Mouse (Mus musculus): ENCODE results near the gene Snx8.

GRCm38 (mm10) chr5:140338779-140339178 is 50.3 kb downstream of the Snx8 start:
- TF ChIP-seq POLR2A (IDR thresholded peaks at IDR 0.05; ENCODE audit: borderline replicate concordance, control insufficient read depth, low read depth, low read length), result no peak
- TF ChIP-seq CTCF (IDR thresholded peaks at IDR 0.05; ENCODE audit: control insufficient read depth, insufficient read depth, low read length), result peak; percentile 28; the same call in 1 of the 2 replicates
